Mouse (Mus musculus): Measurements from ENCODE around the gene Numb.

DNA sequence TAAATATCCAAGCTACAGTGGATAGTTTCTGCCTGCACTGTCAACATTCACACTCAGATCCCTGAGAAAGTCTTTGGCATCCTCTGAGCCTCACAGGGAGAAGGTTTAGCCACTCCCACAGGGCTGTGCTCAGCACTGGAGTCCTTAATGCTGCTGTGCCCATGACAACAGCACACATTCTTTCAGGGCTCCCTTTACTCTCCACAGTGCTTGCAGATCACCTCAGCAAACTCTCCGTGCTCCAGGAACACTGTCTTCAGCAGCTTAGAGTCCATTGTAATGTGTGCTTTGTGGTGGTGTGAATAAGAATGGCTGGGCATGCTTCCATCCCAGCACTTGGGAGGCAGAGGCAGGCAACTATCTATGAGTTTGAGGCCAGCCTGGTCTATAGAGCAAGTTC is 172.5 kb downstream of the Numb start:
- no peak for TF ChIP-seq CTCF (IDR thresholded peaks at IDR 0.05; ENCODE audit: control insufficient read depth, insufficient read depth, insufficient read length)
- TF ChIP-seq USF1 (IDR thresholded peaks at IDR 0.05; ENCODE audit: low read depth), result no peak
- TF ChIP-seq CEBPB (IDR thresholded peaks at IDR 0.05; ENCODE audit: low read depth), result no peak
- no peak for TF ChIP-seq MYOG (IDR thresholded peaks at IDR 0.05; ENCODE audit: control insufficient read depth, extremely low read depth, insufficient read length)
- TF ChIP-seq MYOD1 (IDR thresholded peaks at IDR 0.05; ENCODE audit: control insufficient read depth, insufficient read length, low read depth), result no peak
- no peak for TF ChIP-seq MAX (IDR thresholded peaks at IDR 0.05)
